In the genomic region with DNA sequence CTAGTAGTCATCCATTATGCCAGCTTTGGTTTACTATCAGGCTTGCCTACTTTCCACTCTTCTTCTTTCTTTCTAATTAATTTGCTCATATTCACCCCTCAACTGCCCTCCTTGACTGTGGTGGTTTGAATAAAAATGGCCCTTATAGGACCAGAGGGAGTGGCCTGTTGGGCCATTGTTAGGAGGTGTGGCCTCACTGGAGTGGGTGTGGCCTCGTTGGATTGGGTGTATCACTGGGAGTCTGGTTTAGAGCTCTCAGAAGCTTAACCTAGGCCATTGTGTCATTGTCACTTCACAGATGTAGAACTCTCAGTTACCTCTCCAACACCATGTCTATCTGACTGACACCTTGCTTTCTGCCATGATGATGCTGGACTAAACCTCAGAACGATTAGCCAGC, we compare ENCODE assay signal across 24 mouse cellular contexts. TPM values are rescaled to one million over a fixed set of nuclear protein-coding genes. Genes with fewer than 3 reads are reported as not detected.
"Had no signal": no experiment of that assay in that cellular context is flagged by ENCODE, and none has a peak within 500 bp of the region (broad histone marks: within the 10 kb centered on the region; RNA-seq: fewer than 3 reads in every experiment).

No protein-coding gene starts in this region.

- H3K9ac ChIP-seq: heart, embryonic 13.5 days; heart, embryonic 15.5 days; hindbrain, embryonic 13.5 days; hindbrain, embryonic 15.5 days; kidney, embryonic 15.5 days; limb, embryonic 12.5 days; liver, embryonic 12.5 days; liver, embryonic 14.5 days had no signal

- ATAC-seq: hindbrain, postnatal 0 days; intestine, embryonic 16.5 days; liver, embryonic 12.5 days had no signal

- H3K27ac ChIP-seq: heart, embryonic 13.5 days; heart, embryonic 15.5 days; hindbrain, embryonic 13.5 days; hindbrain, embryonic 15.5 days; hindbrain, postnatal 0 days; kidney, embryonic 15.5 days; kidney, postnatal 0 days; left cerebral cortex, adult 2 months; limb, embryonic 10.5 days; limb, embryonic 12.5 days; liver, embryonic 12.5 days; liver, embryonic 14.5 days had no signal

- H3K4me2 ChIP-seq: heart, embryonic 11.5 days; heart, embryonic 13.5 days; heart, embryonic 15.5 days; hindbrain, embryonic 13.5 days; hindbrain, embryonic 15.5 days; kidney, embryonic 15.5 days; limb, embryonic 12.5 days; liver, embryonic 12.5 days had no signal

- H3K4me1 ChIP-seq: heart, embryonic 13.5 days; heart, embryonic 15.5 days; hindbrain, embryonic 13.5 days; hindbrain, embryonic 15.5 days; kidney, embryonic 15.5 days; limb, embryonic 10.5 days; limb, embryonic 12.5 days; liver, embryonic 12.5 days had no signal

- H3K36me3 ChIP-seq: heart, embryonic 13.5 days; heart, embryonic 15.5 days; hindbrain, embryonic 13.5 days; hindbrain, embryonic 15.5 days; kidney, embryonic 15.5 days; limb, embryonic 10.5 days; limb, embryonic 12.5 days; liver, embryonic 12.5 days had no signal

- DNase-seq: gastrocnemius, postnatal 14 days; gastrocnemius, postnatal 36 days; heart, adult 11 months; heart, postnatal 14 days; heart, postnatal 36 days; kidney, adult 11 months; kidney, adult 9 months; kidney, postnatal 14 days; layer of hippocampus, adult 9-11 months had no signal

- H3K4me3 ChIP-seq: heart, embryonic 13.5 days; heart, embryonic 15.5 days; hindbrain, embryonic 13.5 days; hindbrain, embryonic 15.5 days; kidney, embryonic 15.5 days; left cerebral cortex, adult 2 months; limb, embryonic 10.5 days; limb, embryonic 12.5 days; liver, embryonic 12.5 days had no signal

- H3K9me3 ChIP-seq: heart, embryonic 13.5 days; heart, embryonic 15.5 days; hindbrain, embryonic 13.5 days; hindbrain, embryonic 15.5 days; kidney, embryonic 15.5 days; limb, embryonic 10.5 days; limb, embryonic 12.5 days; liver, embryonic 12.5 days had no signal

- H3K27me3 ChIP-seq: heart, embryonic 13.5 days; heart, embryonic 15.5 days; hindbrain, embryonic 13.5 days; hindbrain, embryonic 15.5 days; kidney, embryonic 15.5 days; limb, embryonic 12.5 days; liver, embryonic 12.5 days had no signal

RNA-seq across cellular contexts. Expression of a gene that starts 59.8 kb away (rescaled TPM):
- total RNA-seq: hematopoietic stem cell, adult 5-6 weeks had no signal
